Mouse (Mus musculus) MN1 (cell line): ENCODE results near the gene Qtrt2.

Experiments
- DNase-seq: peaks from one replicate; pipeline ENCODE4 v3.0.0-alpha.2; 2016; ENCODE audit warnings: low spot score

Qtrt2 gene

DNA sequence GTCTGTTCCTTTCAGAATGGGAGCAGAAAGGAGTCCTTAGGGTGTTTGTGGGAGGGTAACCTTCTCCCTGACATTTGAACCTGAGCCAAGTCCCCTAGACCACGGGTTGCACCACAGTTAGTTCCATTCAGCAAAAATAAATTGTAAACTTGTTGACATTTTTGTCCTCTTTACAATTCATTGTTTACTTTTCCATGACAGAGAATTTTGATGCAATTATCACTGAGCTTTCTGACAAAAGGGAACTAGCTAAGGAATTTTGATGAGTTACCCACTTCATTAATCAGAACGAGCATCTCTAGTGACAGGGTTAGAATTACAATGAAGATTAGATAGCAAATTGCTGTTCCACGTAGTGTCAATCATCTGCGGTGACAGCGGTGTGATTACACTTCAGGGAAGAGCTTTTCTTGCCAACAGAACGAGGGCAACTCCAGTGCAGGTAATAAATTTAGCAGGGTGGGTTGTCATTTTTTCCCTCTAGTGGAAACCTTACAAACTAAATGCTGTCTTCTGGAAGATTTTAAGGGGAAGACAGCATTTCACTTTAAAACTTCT is 1.5 kb downstream of the Qtrt2 start:
- DNase-seq, result no peak

DNA sequence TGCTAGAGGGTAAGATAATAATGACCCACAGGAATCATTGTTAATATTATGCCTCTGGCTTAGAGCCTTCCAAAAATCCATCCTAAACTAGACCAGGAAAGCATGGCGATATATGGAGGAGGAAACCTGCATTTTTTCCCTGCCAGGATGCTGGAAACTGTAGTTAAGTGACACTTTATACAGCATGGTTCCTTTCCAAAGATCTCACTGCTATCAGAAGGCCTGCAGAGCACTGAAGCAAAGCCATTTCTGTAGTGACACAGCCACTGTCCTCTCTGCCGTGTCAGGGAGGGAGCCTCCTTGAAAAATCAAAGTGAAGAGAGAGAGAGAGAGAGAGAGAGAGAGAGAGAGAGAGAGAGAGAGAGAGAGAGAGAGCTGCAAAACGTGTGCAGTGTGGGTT is 4.0 kb downstream of the Qtrt2 start:
- DNase-seq, result no peak

DNA sequence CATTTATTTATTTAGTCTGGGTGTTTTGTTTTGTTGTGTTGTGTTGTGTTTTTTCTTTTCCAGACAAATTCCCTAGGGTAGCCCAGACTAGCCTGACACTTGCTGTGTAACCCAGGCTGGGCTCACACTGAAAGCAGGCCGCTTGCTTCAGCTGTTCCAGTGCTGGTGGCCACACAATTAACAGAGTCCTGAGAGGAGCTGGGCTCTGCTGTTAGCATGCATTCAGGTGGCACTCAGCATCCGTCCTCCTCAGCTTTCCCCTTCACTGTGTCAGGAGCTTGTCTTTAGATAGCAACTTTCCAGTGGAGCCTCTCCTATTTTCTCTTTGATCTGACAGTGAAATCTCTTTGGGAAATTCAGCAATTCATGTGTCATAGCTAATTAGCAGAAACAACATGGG is 4.6 kb downstream of the Qtrt2 start:
- no peak for DNase-seq

- no peak for DNase-seq
Measured at GRCm38 (mm10) chr16:43918867-43919266, 7.7 kb downstream of the Qtrt2 start.

DNA sequence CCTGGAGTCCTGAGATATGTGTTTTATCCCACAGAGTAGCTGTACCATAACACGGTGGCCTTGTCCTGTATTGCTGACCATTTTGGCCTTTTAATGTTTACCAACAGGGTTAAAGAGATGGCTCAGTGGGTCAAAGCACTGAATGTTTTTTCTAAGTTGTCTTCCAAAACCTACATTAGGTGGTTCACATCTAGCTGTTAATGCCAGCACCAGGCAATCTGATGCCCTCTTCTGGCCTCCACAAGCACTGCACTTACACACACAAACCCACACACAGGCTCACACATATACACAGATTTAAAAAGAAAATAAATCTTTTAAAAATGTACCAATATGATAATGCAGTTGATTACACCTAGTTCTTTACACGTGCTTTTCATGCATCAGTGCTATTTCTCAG is 17.7 kb downstream of the Qtrt2 start:
- DNase-seq, result no peak

DNA sequence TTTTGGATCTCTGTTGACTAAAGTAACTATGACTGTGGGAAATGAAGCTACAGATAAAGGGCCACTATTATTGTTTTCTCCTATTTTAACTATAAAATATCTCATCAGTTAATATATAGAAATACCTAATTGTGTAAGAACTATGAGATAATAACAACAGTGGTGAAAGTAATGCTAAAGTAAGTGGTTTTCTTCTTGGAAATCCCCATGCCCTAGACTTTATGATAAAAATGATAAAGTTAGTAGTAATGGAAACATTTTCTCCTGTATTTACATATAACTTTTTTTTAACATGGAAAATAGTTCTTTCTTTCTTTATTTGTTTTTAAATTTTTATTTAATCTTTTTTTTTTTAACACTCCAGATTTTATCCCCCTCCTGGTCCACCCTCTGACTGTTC is 26.0 kb downstream of the Qtrt2 start:
- no peak for DNase-seq

DNA sequence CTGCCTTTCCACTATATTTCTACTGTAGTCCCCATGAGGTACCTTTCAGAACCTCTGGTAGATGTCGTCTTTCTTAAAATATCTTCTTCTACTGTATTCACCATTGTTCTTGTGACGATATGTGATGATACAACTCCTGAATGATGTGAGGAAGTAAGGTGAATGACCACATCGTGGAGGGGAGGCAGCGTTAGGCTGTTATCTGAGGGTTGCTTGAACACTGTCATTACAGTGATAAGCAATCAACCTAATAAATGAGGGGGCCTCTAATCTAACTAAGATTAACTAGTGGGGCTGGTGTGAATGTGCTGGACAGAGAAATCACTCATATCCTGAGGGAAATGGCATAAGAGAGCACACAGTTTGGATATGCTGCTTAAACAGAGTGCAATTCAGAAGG is 26.5 kb downstream of the Qtrt2 start:
- no peak for DNase-seq

- DNase-seq, result no peak
Measured at GRCm38 (mm10) chr16:43894501-43894900, 32.1 kb downstream of the Qtrt2 start.

GRCm38 (mm10) chr16:43890747-43891336 is 35.8 kb downstream of the Qtrt2 start:
- DNase-seq, result no peak

DNA sequence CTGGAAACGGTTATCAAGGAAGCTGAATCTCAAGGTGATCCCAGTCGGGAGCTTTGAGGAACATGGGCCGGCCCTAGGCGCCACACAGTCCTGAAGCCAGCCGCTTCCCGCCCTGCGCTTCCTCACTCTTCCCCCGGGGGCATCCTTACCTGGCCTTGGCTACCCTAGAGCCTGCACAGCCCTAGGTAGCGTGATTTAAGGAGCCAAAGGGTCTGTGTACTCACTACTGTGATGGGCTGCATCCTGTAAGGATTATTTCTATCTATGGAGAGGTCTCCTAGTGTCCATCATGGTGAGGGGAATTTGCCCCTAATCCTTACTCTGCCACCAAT is 36.6 kb downstream of the Qtrt2 start:
- DNase-seq, result no peak

DNA sequence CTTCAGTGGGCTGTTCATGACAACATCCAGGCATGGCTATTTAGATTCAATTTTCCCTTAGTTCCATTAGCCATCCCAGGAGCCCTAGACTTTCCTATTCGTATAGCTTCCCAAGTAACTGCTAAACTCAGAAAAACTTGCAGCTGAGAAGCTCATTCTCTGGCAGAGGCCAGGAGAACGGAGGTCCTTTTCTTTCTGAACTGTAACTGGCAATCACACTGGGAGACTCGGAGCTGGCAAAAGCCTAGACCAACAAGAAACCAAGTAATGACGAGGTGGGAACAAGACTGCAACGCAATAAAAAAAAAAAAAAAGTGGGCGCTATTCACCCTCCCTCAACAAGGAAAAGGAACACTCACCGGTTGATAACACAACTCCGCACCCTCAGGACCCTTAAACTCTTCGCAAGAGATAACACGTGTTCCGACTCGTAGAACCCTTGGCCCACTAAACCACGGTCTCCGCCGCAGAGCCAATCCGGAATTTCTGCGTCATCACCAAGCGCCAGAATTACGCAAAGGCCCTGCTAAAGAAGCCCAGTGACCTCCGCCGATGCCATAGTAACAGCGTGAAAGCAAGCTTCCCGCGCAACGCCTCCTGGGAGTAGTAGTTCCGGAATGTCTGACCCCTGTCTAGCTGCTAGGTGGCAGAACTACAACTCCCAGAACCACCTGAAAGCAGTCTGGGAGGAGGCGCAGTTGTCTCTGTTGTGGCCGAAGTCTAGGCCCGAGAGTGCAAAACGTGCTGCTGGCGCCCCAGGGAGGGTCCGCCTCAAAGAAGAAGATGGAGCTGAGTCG is 37.2 kb downstream of the Qtrt2 start, which contains the start of gene Ccdc191:
Ccdc191 (plus strand) TSS at position 593 of the 797 bp plus-strand sequence.
- DNase-seq, result peak; percentile 99

DNA sequence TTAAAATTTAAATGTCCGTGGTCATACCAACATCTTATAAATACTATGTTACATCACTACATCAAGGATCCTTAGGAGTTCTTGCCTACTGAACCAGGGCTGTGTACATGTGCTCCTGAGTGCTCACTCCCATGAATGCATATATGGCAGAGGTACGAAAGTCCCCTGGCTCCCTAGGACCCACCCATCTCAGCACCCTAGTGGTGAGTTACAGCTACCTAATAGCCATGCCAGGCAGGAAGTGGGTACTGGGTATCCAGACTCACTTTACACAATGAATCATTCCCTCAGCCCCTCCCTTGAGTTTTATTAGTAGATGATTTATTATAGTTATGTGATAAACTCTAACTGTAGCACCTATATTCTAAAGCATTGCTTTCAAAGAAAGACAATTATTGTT is 44.3 kb downstream of the Qtrt2 start:
- DNase-seq, result no peak

DNA sequence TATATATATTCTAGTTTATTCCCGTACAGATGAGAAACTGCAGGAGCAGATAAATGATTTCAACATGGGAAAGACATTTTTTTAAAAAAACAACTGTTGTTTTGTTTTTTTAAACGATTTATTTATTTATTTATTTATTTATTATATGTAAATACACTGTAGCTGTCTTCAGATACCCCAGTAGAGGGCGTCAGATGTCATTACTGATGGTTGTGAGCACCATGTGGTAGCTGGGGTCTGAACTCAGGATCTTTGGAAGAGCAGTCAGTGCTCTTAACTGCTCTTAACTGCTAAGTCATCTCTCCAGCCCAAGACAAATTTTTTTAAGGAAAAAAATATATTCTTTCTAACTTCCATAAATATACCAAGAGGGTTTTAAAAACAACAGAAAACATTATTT is 45.0 kb downstream of the Qtrt2 start:
- no peak for DNase-seq

DNA sequence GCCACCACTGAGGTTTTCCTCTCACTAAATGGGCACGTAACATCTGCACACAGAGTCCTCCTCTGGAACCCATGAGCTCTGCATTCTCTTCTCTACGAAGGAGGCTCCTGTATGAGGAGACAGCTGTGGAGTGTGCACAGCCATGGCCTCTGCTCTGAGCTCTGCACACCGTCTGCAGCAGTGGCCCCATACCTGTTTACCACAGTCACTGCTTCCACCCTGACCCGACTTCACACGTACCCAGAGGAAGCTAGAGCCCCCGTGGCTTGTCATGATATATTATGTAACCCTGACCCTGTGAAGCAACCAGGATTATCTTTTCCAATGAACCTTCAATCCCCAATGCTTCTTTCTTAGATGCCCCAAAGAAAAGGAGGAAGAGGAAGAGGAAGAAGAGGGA is 46.8 kb downstream of the Qtrt2 start:
- DNase-seq, result no peak

DNA sequence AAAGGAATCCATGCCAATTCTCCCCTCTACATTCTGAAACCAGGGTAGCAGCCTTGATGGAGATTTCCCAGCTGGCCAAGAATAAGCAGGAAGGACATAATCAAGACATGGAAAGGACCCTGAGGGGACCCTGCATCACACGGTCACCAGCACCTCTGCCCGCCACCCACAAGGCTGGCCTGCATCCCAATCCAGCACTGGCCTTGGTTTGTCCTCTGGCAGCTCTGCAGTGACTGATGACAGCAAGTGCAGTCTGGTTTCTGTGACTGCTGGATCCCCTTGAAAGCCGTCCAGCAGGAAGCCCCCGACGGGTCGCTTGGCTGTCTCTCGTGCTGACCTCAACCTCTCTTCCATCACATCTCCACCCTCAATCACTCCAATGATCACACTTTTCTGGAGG is 55.2 kb downstream of the Qtrt2 start:
- DNase-seq, result no peak

DNA sequence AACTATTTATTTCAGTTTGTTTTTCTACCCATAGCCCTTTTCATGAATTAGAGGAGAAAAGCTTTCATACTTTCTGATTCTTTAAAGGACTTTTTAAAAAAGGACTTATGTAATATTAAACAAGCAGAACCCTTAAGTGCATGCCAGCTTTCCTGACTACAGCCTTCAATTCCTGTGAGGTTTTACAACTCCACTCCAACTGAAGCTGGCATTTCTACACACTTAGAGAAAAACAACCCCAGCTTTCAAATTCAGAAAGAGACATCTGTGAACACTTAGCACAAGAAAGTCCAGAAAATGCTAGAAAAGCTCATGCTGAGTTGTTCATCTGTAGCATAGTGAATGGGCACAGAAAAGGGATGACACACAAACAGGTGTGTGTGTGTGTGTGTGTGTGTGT is 56.8 kb downstream of the Qtrt2 start:
- no peak for DNase-seq

DNA sequence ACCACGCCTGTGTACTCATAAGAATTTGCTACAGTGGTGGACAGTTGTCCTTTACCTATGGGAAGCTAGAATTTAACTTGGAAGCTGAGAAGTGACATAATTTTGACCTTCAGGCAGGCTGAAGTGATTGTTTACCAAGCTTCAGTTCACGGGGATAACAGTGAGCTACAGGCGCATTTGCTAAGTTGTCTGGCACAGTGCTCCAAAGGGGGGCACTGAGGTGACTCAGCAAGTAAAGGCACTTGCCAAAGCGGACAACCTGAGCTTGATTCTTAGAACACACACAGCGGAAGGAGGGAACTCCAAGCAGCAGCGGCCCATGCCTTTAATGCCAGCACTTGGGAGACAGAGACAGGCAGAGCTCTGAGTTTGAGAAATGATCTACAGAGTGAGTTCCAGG is 66.0 kb downstream of the Qtrt2 start:
- no peak for DNase-seq

- no peak for DNase-seq
Measured at GRCm38 (mm10) chr16:43858941-43859476, 67.6 kb downstream of the Qtrt2 start.

- no peak for DNase-seq
Measured at GRCm38 (mm10) chr16:43849839-43850238, 76.8 kb downstream of the Qtrt2 start.

DNA sequence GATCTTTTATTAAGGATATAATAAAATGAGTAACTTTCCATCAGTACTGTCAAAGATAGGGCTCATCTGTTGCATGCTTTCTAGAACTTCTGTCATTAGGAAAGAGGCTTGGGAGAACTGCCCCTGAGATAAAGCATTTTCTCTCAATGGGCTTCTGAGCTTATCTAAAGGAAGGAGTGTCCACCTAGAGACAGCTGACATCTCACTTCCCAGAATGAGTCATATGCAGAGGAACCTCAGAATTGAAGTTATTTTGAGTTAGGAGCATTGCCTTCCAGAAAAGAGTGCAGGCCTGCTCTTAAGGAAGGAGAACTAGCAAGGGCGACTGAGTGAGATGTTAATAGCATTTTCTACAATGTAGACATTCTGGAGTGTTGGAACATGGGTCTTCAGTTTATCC is 85.4 kb downstream of the Qtrt2 start:
- DNase-seq, result no peak

DNA sequence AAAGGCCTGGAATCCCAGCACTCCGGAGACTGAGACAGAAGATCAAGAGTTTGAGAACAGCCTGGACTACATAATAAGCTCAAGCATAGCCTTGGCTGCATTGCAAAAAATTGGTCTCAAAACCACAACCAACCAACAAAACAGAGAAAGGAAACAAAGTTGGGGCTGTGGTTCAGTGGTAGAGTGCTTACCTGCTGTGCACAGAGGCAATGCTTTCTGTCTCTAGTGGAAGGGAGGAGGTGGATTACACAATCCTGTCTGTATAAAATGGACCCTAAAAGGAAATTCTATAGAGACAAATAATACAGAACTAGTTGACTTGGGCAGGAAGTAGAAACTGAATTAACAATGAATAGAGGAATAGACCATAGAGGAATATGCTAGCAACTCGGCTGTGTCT is 94.7 kb downstream of the Qtrt2 start:
- no peak for DNase-seq

GRCm38 (mm10) chr16:43827492-43827891 is 99.1 kb downstream of the Qtrt2 start:
- no peak for DNase-seq

DNA sequence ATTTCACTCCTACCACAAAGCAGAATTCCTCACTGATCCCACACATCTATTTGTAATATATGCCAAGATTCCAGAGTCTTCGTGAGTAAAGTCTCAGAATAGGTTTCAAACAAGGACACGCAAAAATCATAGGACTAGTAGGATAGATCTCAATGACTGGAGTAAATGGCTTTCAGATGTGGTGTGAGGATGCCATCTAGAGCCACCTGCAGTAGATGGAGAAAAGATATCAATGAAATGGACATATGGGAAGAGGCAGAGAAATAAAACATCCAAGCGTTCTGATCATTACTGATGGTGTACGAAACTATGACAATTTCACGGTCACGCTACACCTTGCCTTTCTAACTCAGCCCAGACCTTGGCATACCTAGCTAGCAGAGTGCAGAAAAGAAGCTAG is 108.2 kb downstream of the Qtrt2 start:
- DNase-seq, result no peak

GRCm38 (mm10) chr16:43816321-43816720 is 110.3 kb downstream of the Qtrt2 start:
- no peak for DNase-seq
